Mouse (Mus musculus) neutrophil, adult 5-6 weeks (primary cell): ENCODE results near the gene Cdhr3. TPM values are rescaled to one million over a fixed set of nuclear protein-coding genes. Genes with fewer than 3 reads are reported as not detected.

Experiments used
- total RNA-seq: library from RNA; stranded (forward); fragments of 200-1000 nt; gene quantifications from 2 replicates; pipeline ENCODE4 v1.2.3, GENCODE M21; 2017

The Cdhr3 gene
- total RNA-seq, 1 experiment from 2014 or later: not detected

Other genes starting within 250 kb of the Cdhr3 start
- 69.1 and 77.2 TPM in 2 replicates for gene Sypl, start 139.0 kb downstream of the Cdhr3 start, total RNA-seq
- 111 and 135 TPM in 2 replicates for gene Atxn7l1, start 54.8 kb upstream of the Cdhr3 start, total RNA-seq